Mouse (Mus musculus) embryonic facial prominence, embryonic 10.5 days (tissue): ENCODE measurements around the gene Gng2. TPM values are rescaled to one million over a fixed set of nuclear protein-coding genes. Genes with fewer than 3 reads are reported as not detected.

Experiments
- DNase-seq: peaks from one replicate; pipeline ENCODE4 v3.0.0-alpha.2; 2017; ENCODE audit warnings: low spot score
- H3K27ac ChIP-seq: fragments of 300-500 bp; sonication (generic); replicated peaks from 2 replicates; pipeline ENCODE4 v1.5.1; 2016; ENCODE audit warnings: mild to moderate bottlenecking
- H3K27me3 ChIP-seq: fragments of 300-500 bp; sonication (generic); replicated peaks from 2 replicates; pipeline ENCODE4 v1.6.1; 2016; ENCODE audit warnings: low read depth, mild to moderate bottlenecking; ENCODE audit not compliant: poor library complexity, severe bottlenecking
- H3K36me3 ChIP-seq: fragments of 300-500 bp; sonication (generic); replicated peaks from 2 replicates; pipeline ENCODE4 v1.6.1; 2016; ENCODE audit warnings: mild to moderate bottlenecking, moderate library complexity
- H3K4me1 ChIP-seq: fragments of 300-500 bp; sonication (generic); 2 replicates; pipeline ENCODE4 v1.6.1; 2016
- H3K4me3 ChIP-seq: fragments of 300-500 bp; sonication (generic); 2 replicates; pipeline ENCODE4 v1.5.1; 2016; ENCODE audit warnings: mild to moderate bottlenecking, moderate library complexity
- H3K9me3 ChIP-seq: fragments of 300-500 bp; sonication (generic); 2 replicates; pipeline ENCODE4 v1.6.1; 2016; ENCODE audit warnings: mild to moderate bottlenecking
- WGBS: fragments of 180-500 bp; shearing (Covaris S2); methylation state at CpG from one replicate; pipeline ENCODE4 v1.1.7; 2016; 5-methylcytosine and 5-hydroxymethylcytosine counted together
- polyA plus RNA-seq: library from polyadenylated mRNA; unstranded; fragments of >200 nt; fragmentation: Nextera tagmentation; extraction: Ambion mirVana; gene quantifications from 2 replicates; pipeline ENCODE4 v1.2.1, GENCODE M21; 2016

The Gng2 gene
- polyA plus RNA-seq = 82.8 and 82.9 TPM in 2 replicates

DNA sequence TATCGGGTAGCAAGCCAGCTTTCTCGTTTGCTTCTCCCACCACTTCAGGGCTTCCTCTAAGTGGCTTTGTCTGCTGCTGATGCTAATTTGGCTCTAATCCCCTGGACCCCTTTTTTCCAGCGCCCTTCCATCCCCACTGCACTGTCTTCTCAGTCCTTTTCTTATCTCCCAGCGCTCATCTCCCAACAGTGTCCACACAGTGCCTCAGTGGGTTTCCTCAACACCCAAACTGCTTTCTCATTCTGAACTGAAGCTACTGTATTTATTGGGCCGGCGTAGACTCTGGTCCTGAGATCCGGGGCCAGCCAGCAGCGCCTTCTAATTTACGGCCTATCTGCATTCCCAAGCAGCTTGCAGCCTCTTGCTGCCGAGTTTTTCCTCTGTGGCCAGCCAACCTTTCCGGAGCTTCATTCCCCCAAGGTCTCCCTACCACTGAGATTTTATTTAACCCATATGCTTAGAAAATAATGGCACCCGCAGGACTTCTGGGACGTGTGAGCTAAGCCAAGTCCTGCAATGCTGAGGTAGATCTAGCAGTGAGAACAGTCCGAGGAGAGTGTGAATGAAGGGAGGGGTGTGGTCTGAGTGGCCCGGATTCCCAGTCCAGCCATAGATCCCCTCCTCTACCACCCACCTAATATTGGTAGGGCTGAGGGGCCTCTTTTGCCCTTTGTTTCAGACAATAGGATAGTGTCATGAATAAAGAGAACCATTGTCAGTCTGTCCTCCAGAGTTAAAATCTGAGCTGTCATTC, at the start of gene Gng2:
TSS of gene Gng2 (minus strand) at position 357 of the 754 bp plus-strand sequence.
- Histone ChIP-seq H3K27ac (peak within 1 kb of the TSS; percentile 90), H3K4me3 (peak within 1 kb of the TSS; percentile 66), H3K36me3 (0 out of 2 replicates have a peak, but pooled peaks cover 2% of the 10 kb centered on the region), H3K4me1 (peaks cover 38% of the 10 kb centered on the region), H3K9me3 (no peaks in the 10 kb centered on the region), H3K27me3 (no peaks in the 10 kb centered on the region)
- no peak for DNase-seq
- 6% methylated on average over 15 of the region's 15 CpGs for WGBS

DNA sequence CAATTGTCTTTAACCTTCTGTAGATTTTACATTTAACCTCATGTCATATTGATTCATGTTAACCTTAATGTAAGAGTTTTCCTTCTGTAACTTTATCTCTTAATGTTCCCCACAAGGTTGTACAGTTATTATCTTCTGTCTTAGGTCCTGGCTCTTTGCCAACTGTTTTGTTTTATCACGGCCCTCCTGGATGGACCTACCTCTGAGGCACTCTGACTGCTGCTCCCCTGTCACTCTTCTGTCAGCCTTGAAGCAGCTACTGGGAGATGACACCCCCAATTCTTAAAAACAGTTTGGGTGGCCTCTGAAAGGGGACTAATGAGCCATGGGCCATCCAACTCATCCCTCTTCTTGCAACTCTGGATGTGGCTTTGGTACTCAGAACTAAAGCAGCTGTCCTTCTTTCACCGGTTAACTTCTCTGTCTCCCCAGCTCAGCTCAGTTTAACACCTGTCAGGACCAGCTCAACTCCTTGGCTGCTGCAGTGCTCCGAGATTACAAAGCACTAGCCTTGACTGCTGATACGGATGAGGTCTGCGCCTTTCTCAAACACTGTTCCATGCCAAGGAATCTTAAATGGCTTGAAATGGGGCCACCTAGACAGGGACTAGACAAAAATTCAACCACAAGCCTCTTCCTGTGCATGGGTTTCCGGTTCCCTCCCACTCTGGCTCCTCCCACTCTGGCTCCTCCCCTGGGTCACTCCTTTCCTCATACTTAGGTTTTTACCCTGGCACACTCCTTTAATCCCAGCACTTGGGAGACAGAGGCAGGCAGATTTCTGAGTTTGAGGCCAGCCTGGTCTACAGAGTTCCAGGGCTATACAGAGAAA, 47.7 kb upstream of the Gng2 start:
- Histone ChIP-seq H3K27me3 (no peaks in the 10 kb centered on the region), H3K36me3 (no peaks in the 10 kb centered on the region), H3K27ac (no peak overlapping the region; the same call in 1 of the 2 replicates), H3K4me1 (peaks cover 4% of the 10 kb centered on the region; the same call in 1 of the 2 replicates), H3K9me3 (no peaks in the 10 kb centered on the region), H3K4me3 (no peak overlapping the region)
- no peak for DNase-seq
- 76% methylated on average over 6 of the region's 6 CpGs for WGBS

DNA sequence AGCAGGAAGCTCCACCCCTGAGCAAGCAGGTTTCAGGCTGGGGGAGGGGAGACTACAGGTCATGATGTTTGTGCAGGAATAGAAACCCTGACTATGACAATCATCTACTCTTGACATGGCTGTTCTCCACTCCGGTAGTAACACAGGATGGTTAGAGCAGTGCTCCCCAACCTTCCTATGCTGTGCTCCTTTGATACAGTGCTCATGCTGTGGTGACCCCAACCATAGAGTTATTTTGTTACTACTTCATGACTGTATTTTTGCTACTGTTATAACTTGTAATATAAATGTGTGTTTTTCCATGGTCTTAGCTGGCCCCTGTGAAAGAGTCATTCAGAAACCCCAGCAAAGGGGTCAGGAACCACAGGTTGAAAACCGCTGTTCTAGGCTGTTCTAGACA, 46.5 kb upstream of the Gng2 start:
- H3K4me3 ChIP-seq = no peak overlapping the region
- no peak for DNase-seq
- H3K27ac ChIP-seq = no peak overlapping the region
- no peaks in the 10 kb centered on the region for H3K27me3 ChIP-seq
- no peaks in the 10 kb centered on the region for H3K4me1 ChIP-seq
- no peaks in the 10 kb centered on the region for H3K9me3 ChIP-seq
- 91% methylated on average over 2 of the region's 2 CpGs for WGBS
- no peaks in the 10 kb centered on the region for H3K36me3 ChIP-seq

DNA sequence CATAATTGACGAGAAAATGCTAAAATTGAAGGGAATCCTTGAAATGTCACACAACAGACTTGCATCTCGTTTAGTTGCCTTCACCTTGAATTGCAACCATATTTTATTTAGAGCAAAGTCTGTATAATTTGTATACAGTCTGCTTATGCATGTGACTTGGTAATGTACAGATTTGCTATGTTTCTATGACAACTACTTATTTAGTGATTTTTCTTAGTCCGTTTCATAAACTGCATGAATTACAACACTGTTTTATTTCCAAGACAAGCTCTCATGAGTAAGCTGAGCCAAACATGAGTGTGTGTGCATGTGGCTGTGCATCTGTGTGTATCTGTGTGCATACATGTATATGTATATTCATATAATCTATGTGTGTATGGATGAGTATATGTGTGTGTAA, 42.1 kb upstream of the Gng2 start:
- H3K9me3 ChIP-seq = peaks cover 5% of the 10 kb centered on the region; the same call in 1 of the 2 replicates
- WGBS = 78% methylated on average over 3 of the region's 3 CpGs
- no peak overlapping the region for H3K4me3 ChIP-seq
- no peak overlapping the region for H3K27ac ChIP-seq
- no peaks in the 10 kb centered on the region for H3K36me3 ChIP-seq
- no peaks in the 10 kb centered on the region for H3K4me1 ChIP-seq
- no peak for DNase-seq
- H3K27me3 ChIP-seq = no peaks in the 10 kb centered on the region

GRCm38 (mm10) chr14:20012506-20013275, 35.3 kb upstream of the Gng2 start:
- 78% methylated on average over 9 of the region's 9 CpGs for WGBS
- Histone ChIP-seq H3K4me3 (no peak overlapping the region), H3K4me1 (no peaks in the 10 kb centered on the region), H3K27ac (no peak overlapping the region), H3K36me3 (no peaks in the 10 kb centered on the region), H3K27me3 (no peaks in the 10 kb centered on the region), H3K9me3 (peaks cover 5% of the 10 kb centered on the region; the same call in 1 of the 2 replicates)
- DNase-seq = no peak

DNA sequence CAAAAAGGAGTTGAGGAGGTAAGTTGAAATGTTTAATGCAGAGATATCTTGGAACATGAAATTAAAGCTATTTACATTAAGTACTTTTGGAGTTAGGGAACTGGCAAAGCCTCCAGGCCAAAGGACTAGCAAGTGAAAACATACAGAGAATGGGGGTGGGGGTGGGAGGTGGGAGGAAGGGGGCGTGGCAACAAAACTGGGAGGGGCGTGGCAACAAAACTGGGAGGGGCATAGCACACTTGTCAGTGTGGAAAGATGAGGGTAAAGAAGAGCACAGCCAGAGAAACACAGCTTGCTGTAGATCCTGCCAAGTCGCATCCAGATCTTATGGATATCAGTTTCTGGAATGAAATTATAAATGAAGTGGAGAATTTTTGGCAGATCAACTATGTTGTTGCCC, 30.0 kb upstream of the Gng2 start:
- Histone ChIP-seq H3K9me3 (no peaks in the 10 kb centered on the region), H3K4me1 (0 out of 2 replicates have a peak, but pooled peaks cover 4% of the 10 kb centered on the region), H3K4me3 (no peak overlapping the region), H3K27me3 (no peaks in the 10 kb centered on the region), H3K36me3 (no peaks in the 10 kb centered on the region), H3K27ac (no peak overlapping the region)
- no peak for DNase-seq
- WGBS = 77% methylated on average over 3 of the region's 3 CpGs

GRCm38 (mm10) chr14:20004777-20005289, 27.4 kb upstream of the Gng2 start:
- H3K27ac ChIP-seq = no peak overlapping the region
- 0 out of 2 replicates have a peak, but pooled peaks cover 4% of the 10 kb centered on the region for H3K4me1 ChIP-seq
- no peaks in the 10 kb centered on the region for H3K9me3 ChIP-seq
- no peak overlapping the region for H3K4me3 ChIP-seq
- no peaks in the 10 kb centered on the region for H3K27me3 ChIP-seq
- DNase-seq = no peak
- H3K36me3 ChIP-seq = no peaks in the 10 kb centered on the region

DNA sequence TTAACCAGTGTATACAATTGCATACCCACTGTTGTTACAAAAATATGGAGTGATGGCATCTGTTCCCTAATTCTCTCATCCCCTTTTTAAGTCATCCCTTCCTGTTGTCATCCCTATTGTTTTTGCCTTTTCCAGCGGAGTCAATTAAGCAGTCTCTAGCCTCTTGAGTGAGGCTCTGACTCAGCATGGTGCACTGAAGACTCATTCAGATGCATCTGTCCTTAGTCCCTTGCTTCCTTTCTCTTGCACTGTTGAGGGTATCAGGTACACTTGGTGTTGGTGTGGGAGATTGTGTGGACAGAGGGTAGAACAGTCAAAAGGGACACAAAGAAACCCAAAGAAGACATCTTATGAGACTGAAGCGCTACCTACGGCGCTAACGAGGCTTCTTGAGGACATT, 19.4 kb upstream of the Gng2 start:
- WGBS = 73% methylated on average over 5 of the region's 5 CpGs
- no peak for DNase-seq
- H3K27ac ChIP-seq = no peak overlapping the region

GRCm38 (mm10) chr14:19995943-19996342, 18.5 kb upstream of the Gng2 start:
- no peaks in the 10 kb centered on the region for H3K9me3 ChIP-seq
- no peaks in the 10 kb centered on the region for H3K36me3 ChIP-seq
- no peaks in the 10 kb centered on the region for H3K27me3 ChIP-seq
- no peak overlapping the region for H3K27ac ChIP-seq
- 90% methylated on average over 4 of the region's 4 CpGs for WGBS
- DNase-seq = no peak
- peaks cover 17% of the 10 kb centered on the region for H3K4me1 ChIP-seq
- no peak overlapping the region for H3K4me3 ChIP-seq

More for the DNA sequence above, 19.4 kb upstream of the Gng2 start:
- Histone ChIP-seq H3K9me3 (no peaks in the 10 kb centered on the region), H3K4me1 (peaks cover 9% of the 10 kb centered on the region), H3K4me3 (no peak overlapping the region), H3K27me3 (no peaks in the 10 kb centered on the region), H3K36me3 (no peaks in the 10 kb centered on the region)

DNA sequence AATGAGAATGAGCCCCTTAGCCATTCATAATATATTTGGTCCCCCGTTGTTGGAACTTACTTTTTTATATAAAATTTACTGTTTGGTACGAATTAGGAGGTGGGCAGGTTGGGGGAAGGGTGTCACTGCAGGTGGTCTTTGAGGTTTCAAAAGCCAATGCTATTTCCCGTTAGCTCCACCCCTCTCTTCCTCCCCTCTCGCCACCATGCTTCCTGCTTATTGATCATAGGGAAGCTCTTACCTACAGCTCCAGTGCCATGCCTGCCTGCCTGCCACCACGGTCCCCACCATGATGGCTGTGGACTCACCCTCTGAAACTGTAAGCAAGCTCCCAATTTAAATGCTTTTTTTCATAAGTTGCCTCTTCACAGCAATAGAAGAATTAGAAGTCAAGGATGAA, 16.6 kb upstream of the Gng2 start:
- no peak overlapping the region for H3K4me3 ChIP-seq
- H3K9me3 ChIP-seq = no peaks in the 10 kb centered on the region
- H3K4me1 ChIP-seq = peaks cover 22% of the 10 kb centered on the region
- no peaks in the 10 kb centered on the region for H3K27me3 ChIP-seq
- WGBS = 66% methylated on average over 5 of the region's 5 CpGs
- no peak for DNase-seq
- H3K27ac ChIP-seq = no peak overlapping the region
- H3K36me3 ChIP-seq = no peaks in the 10 kb centered on the region

GRCm38 (mm10) chr14:19993570-19993883, 16.1 kb upstream of the Gng2 start:
- H3K27ac ChIP-seq = no peak overlapping the region
- 89% methylated on average over 3 of the region's 3 CpGs for WGBS
- H3K4me3 ChIP-seq = no peak overlapping the region
- no peaks in the 10 kb centered on the region for H3K27me3 ChIP-seq
- peaks cover 22% of the 10 kb centered on the region for H3K4me1 ChIP-seq
- DNase-seq = no peak
- no peaks in the 10 kb centered on the region for H3K9me3 ChIP-seq
- no peaks in the 10 kb centered on the region for H3K36me3 ChIP-seq

DNA sequence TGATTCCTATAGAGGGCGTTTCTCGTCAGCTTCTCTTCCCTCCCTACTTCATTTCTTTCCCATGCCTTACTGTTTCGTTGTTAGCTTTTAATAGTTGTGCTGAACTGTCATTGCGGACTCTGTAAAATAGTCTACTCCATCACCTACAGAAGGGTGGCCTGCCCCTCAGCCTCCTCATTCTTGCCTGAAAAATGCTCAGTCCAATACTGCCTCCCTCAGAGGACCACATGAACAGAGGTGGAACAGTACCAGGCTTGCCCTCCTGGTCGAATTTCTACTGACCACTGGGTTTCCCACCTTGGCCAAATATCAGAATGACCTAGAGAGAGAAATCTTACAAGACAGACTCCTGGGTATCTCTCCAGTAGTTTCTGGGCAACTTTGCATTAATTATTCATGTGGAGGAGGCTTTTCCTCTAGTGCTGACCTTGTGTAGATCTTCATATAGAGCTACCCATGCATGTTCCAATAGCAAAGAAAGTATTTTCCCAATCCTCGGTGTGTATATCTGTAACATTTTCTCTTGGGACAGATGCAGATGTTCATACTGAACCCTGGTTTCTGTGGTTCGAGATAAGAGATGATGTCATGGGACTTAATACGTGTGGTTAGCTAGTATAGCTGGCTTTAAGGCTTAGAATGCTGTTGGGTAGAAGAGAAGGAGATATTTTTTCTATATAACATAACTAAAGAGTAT, 15.6 kb upstream of the Gng2 start:
- DNase-seq = no peak
- no peaks in the 10 kb centered on the region for H3K9me3 ChIP-seq
- no peak overlapping the region for H3K27ac ChIP-seq
- no peaks in the 10 kb centered on the region for H3K36me3 ChIP-seq
- no peak overlapping the region for H3K4me3 ChIP-seq
- WGBS = 83% methylated on average over 8 of the region's 8 CpGs
- no peaks in the 10 kb centered on the region for H3K27me3 ChIP-seq
- peaks cover 26% of the 10 kb centered on the region for H3K4me1 ChIP-seq
